Mouse (Mus musculus) T-helper 1 cell (primary cell): ENCODE data around the gene Cep95.
"Not testable (repeated sequence)": the region's sequence is repeated elsewhere in the genome, so short reads cannot be mapped to it uniquely, and the experiment has no call there.

Source experiments
- in situ Hi-C: fragments of 300-600 bp; cut with MboI, MseI; formaldehyde crosslinking; loops from one replicate; pipeline ENCODE4 v1.15.1; 2025; ENCODE audit warnings: high pct_unique_total_duplicates

The Cep95 gene

DNA sequence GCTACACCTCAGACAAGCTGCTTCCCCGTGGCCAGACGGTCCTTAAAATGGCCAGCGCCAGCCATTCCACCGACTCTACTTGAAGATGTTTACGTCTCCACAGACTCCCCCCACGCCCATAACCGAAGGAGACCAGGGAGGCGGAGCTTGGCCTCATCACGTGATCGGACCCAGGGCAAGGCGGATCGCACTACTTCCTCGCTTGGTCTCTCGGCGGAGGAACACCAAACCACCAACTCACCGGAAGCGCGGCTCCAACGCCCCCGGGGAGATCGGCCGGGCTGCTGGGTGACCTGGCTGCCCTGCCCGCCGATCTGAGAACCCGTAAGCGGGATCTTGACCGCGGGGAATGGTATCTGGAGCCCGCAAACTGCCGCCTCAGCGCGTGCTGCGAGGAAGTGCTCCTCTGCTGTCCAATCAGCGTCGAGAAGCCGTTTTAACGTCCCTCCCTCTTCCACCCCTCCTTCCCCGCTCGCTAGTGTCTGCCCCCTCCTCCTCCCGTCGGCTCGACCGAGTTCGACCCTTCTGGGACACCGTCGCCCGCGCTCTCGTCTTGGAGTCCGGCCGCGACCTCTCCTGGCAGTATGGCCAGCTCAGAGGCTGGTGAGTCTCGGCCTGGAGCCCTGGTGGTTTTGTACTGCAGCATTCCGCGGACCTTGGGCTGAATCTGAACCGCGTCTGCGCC is at the start of gene Cep95, which contains the start of gene Ddx5:
Cep95 (plus strand) TSS at position 478 of the 685 bp plus-strand sequence.
Ddx5 (minus strand) TSS at position 411 of the 685 bp plus-strand sequence.
- in situ Hi-C loops: no loop called here

DNA sequence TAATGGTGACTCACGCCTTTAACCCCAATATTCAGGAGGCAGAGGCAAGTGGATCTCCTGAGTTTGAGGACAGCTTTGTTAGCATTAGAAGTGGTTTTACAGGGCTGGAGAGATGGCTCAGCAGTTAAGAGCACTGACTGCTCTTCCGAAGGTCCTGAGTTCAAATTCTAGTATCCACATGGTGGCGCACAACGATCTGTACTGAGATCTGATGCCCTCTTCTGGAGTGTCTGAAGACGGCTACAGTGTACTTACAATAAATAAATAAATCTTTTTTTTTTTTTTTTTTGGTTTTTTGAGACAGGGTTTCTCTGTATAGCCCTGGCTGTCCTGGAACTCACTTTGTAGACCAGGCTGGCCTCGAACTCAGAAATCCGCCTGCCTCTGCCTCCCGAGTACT is 48.3 kb upstream of the Cep95 start:
- in situ Hi-C loops: loop anchor here (5.0 kb wide), 2 partner anchors 37 to 93 kb away; partner anchors contain the start of gene Polg2

- in situ Hi-C loops: loop anchor here (5.0 kb wide), 2 partner anchors 36 to 94 kb away; partner anchors contain the start of gene Polg2
Measured at GRCm38 (mm10) chr11:106741232-106741631, 47.8 kb upstream of the Cep95 start.

GRCm38 (mm10) chr11:106741826-106742225 is 47.2 kb upstream of the Cep95 start:
- in situ Hi-C loops: loop anchor here (5.0 kb wide), 2 partner anchors 35 to 95 kb away; partner anchors contain the start of gene Polg2

GRCm38 (mm10) chr11:106742388-106742841 is 46.6 kb upstream of the Cep95 start:
- in situ Hi-C loops: loop anchor here (5.0 kb wide), 2 partner anchors 35 to 95 kb away; partner anchors contain the start of gene Polg2

GRCm38 (mm10) chr11:106744949-106745348 is 44.1 kb upstream of the Cep95 start:
- in situ Hi-C loops: loop anchor here (5.0 kb wide), 2 partner anchors 32 to 98 kb away; partner anchors contain the start of gene Polg2

- in situ Hi-C loops: not testable (repeated sequence)
Measured at GRCm38 (mm10) chr11:106749557-106750120, 39.4 kb upstream of the Cep95 start.

DNA sequence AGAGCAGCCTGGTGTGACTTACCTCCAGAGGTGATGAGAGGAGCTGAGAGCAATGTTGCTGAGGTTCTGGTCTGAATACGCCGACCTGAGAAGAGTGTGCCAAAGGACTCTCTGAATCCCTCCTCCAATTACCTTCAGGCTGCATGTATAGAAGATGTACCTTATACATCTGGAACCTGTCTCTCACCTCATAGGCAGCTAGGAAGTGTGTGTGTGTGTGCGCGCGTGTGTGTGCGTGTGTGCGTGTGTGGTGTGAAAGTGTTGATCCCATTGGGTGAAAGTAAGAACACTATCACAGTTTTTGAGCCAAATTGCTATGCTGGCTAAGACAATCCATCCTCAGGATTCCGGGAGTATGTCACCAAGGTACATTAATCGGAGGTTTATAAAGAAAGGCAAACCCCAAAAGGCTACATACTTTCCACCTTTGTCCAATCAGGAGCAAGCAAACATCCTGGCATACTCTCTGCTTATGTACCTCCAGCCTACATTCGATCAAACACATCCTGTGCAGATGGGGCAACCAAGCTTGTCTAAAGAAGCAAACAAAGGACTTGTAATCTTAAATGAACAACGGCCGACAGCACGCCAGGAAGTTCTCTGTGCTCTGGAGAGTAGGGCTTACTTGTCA is 38.8 kb upstream of the Cep95 start, which contains the start of gene Pecam1:
Pecam1 (minus strand) TSS at position 508 of the 631 bp plus-strand sequence.
- in situ Hi-C loops: no loop called here

GRCm38 (mm10) chr11:106751039-106752018 is 37.7 kb upstream of the Cep95 start, which contains the start of gene Milr1:
TSS of gene Milr1 (plus strand) at chr11:106751226.
- in situ Hi-C loops: no loop called here

DNA sequence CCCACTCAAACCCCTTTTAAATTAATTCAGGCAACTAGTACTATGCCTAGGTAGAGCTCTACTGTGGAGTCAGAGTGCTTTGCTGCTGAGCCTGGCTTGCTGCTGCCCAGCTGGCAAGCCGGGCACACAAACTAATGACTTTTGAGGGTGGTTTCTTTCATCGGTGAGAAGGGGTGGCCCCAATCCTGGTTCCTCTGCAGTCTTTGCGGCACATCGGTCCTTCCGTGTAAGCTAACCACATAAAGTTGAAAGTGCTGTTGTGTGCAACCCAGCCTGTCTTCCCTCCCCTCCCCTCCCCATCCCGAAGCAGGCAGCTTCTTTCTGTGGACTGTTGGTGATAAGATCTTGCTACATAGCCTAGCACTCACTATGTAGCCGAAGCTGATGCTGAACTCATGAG is 36.9 kb upstream of the Cep95 start:
- in situ Hi-C loops: no loop called here

DNA sequence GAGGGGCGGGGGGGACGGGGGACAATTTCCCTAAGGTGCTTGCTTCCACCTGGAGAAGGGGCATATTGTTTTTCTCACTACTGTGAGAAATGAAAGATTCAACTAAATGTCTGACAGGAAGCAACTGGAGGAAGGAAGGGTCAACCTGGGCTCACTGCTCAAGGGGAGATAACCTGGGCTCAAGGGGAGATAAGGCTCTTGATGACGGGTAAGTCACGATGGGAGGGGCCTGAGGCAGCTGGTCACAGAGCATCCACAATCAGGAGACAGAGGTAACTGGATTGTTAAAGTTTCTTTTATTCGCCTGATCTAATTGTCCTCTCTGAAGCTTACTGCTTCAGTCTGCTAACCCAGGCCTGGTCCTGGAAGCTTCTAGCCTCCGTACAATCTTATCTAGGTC is 35.7 kb upstream of the Cep95 start:
- in situ Hi-C loops: no loop called here

DNA sequence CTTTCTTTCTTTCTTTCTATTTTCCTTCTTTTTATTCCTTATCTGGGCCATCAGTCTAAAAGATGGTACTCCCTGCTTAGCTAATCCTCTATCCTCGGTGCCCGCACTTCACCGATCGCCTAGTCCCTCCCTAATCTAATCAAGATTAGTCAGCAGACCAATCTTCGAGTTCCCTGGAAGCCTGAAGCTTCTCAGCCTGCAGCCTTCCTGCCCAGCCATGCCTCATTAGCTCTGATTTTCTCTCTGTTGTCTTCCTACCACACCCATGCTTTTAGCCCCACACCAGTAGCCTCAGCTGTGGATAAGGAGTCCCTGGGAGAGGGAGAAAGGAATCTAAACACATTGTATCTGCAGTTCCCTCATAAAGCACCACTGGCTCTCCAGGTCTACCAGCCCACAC is 33.5 kb upstream of the Cep95 start:
- in situ Hi-C loops: no loop called here

- in situ Hi-C loops: no loop called here
Measured at GRCm38 (mm10) chr11:106759028-106759427, 30.0 kb upstream of the Cep95 start.

DNA sequence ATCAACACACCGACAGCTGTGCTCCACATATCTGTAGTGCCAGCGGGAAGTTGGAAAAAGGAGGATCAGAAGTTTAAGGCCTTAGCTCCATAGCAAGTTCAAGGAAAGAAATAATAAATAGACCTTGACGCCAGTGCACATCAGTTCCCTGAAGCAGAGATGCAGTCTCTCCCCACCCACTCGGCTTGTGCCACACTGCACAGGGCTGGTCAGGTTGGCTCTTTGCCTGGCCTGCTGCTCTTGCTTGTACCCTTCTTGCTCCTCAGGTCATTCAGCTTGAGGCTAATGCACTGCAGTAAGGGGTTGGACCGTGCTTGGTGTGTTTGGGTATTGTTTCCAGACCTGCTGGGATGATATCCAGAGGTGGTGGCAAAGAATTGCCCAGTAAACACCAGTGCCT is 28.5 kb upstream of the Cep95 start:
- in situ Hi-C loops: no loop called here

DNA sequence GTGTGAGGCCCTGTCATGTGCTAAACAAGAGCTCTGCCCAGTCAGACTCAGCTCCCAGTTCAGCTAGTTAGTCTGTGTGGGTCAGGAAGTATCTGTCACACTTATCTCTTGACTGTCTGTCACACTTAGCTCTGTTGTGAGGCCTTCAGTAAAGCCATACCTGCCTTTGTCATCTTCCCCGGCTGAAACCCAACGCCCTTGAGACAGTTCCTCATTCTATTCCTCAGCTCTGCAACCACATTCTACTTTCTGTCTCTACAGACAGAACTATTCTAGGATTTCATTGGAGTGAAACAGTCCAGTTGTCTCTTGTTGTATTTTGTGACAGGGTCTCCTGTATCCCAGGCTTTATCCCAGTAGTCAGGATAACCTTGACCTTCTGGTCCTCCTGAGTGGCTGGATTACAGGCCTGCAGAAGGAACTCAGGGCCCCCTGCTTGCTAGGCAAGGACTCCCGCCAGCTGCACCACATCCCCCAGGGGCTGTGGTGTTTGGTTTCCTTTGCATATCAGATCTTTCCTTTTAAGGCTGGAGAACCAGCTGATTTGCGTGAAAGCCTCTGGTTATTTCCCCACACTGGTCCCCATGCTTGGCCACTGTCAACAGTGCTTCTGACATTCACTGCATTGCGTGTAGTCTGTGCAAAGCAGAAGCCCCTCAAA is 26.8 kb upstream of the Cep95 start:
- in situ Hi-C loops: no loop called here

GRCm38 (mm10) chr11:106762800-106763185 is 26.3 kb upstream of the Cep95 start:
- in situ Hi-C loops: no loop called here

DNA sequence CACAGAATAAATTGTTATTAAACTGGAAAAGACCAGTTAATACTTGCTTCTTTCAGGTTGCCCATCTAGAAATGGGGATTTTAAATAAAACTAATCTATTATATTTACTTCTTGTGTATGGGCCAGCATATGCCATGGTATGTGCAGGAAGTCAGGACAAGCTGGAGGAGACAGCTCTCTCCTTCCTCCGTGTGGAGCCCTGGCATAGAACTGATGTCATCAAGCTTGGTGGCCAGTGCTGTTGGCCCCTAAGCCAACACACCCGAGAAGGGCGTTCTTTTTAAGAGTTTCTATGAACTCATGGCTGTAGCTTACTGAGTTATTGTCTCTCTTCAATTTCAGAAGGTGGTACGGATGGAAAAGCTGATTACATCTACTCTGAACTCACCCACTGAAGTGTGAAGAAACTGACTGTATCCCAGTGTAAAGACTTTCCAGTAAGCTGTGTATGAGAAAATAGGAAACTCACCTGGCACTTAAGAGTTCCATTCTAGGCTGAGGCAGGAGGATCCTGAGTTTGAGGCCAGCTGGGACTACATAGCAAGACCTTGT is 22.4 kb upstream of the Cep95 start:
- in situ Hi-C loops: no loop called here

- in situ Hi-C loops: no loop called here
Measured at GRCm38 (mm10) chr11:106767516-106767915, 21.5 kb upstream of the Cep95 start.

- in situ Hi-C loops: no loop called here
Measured at GRCm38 (mm10) chr11:106770195-106770974, 18.7 kb upstream of the Cep95 start.
